Mouse (Mus musculus): ENCODE data around the gene Hspg2. TPM values are rescaled to one million over a fixed set of nuclear protein-coding genes. Genes with fewer than 3 reads are reported as not detected.

The Hspg2 gene
- polyA plus RNA-seq, 1 experiment from 2014 or later, result 56.3 TPM

- Histone ChIP-seq H3K9me3 (replicated peaks; ENCODE audit: control insufficient read depth, low read length) (no peaks in the 10 kb centered on the region; the same call in 1 of the 2 replicates), H3K36me3 (ENCODE audit: control insufficient read depth, insufficient read depth) (peaks cover 90% of the 10 kb centered on the region), H3K9ac (ENCODE audit: low read length) (no peak overlapping the region), H3K4me1 (ENCODE audit: control insufficient read depth, insufficient read depth, low read length) (no peaks in the 10 kb centered on the region), H3K27ac (ENCODE audit: low read length) (no peak overlapping the region), H3K27me3 (ENCODE audit: control insufficient read depth, insufficient read depth, low read length) (no peaks in the 10 kb centered on the region), H3K4me2 (ENCODE audit: low read depth, low read length) (no peak overlapping the region), H3K4me3 (ENCODE audit: low read length) (no peak overlapping the region)
- no peak for ATAC-seq (replicated peaks; ENCODE audit: extremely low read depth, insufficient read depth, low FRiP score)
- WGBS, result 83% methylated on average over 5 of the region's 5 CpGs
Measured at GRCm38 (mm10) chr4:137546003-137546525, 77.5 kb downstream of the Hspg2 start.

GRCm38 (mm10) chr4:137553466-137553865 lies 84.9 kb downstream of the Hspg2 start:
- H3K27ac ChIP-seq (ENCODE audit: low read length), result no peak overlapping the region
- no peaks in the 10 kb centered on the region for H3K4me1 ChIP-seq (ENCODE audit: control insufficient read depth, insufficient read depth, low read length)
- ATAC-seq (replicated peaks; ENCODE audit: extremely low read depth, insufficient read depth, low FRiP score), result no peak
- WGBS, result 89% methylated on average over 17 of the region's 17 CpGs
- no peak overlapping the region for H3K9ac ChIP-seq (ENCODE audit: low read length)
- H3K36me3 ChIP-seq (ENCODE audit: control insufficient read depth, insufficient read depth), result peaks cover 92% of the 10 kb centered on the region
- H3K27me3 ChIP-seq (ENCODE audit: control insufficient read depth, insufficient read depth, low read length), result no peaks in the 10 kb centered on the region
- no peaks in the 10 kb centered on the region for H3K9me3 ChIP-seq (replicated peaks; ENCODE audit: control insufficient read depth, low read length)
- no peak overlapping the region for H3K4me2 ChIP-seq (ENCODE audit: low read depth, low read length)
- H3K4me3 ChIP-seq (ENCODE audit: low read length), result no peak overlapping the region

- no peaks in the 10 kb centered on the region for H3K4me1 ChIP-seq (ENCODE audit: control insufficient read depth, insufficient read depth, low read length)
- WGBS, result 85% methylated on average over 16 of the region's 16 CpGs
- peaks cover 86% of the 10 kb centered on the region for H3K36me3 ChIP-seq (ENCODE audit: control insufficient read depth, insufficient read depth)
- H3K4me2 ChIP-seq (ENCODE audit: low read depth, low read length), result no peak overlapping the region
- H3K9me3 ChIP-seq (replicated peaks; ENCODE audit: control insufficient read depth, low read length), result no peaks in the 10 kb centered on the region
- no peak overlapping the region for H3K27ac ChIP-seq (ENCODE audit: low read length)
- no peak overlapping the region for H3K9ac ChIP-seq (ENCODE audit: low read length)
- ATAC-seq (replicated peaks; ENCODE audit: extremely low read depth, insufficient read depth, low FRiP score), result no peak
- H3K27me3 ChIP-seq (ENCODE audit: control insufficient read depth, insufficient read depth, low read length), result no peaks in the 10 kb centered on the region
- H3K4me3 ChIP-seq (ENCODE audit: low read length), result no peak overlapping the region
Measured at GRCm38 (mm10) chr4:137556673-137557210, 88.2 kb downstream of the Hspg2 start.

GRCm38 (mm10) chr4:137569873-137570272 lies 101.3 kb downstream of the Hspg2 start:
- H3K9ac ChIP-seq (ENCODE audit: low read length), result no peak overlapping the region
- 66% methylated on average over 9 of the region's 9 CpGs for WGBS
- H3K27me3 ChIP-seq (ENCODE audit: control insufficient read depth, insufficient read depth, low read length), result no peaks in the 10 kb centered on the region
- no peaks in the 10 kb centered on the region for H3K9me3 ChIP-seq (replicated peaks; ENCODE audit: control insufficient read depth, low read length)
- no peak for ATAC-seq (replicated peaks; ENCODE audit: extremely low read depth, insufficient read depth, low FRiP score)
- H3K36me3 ChIP-seq (ENCODE audit: control insufficient read depth, insufficient read depth), result peaks cover 49% of the 10 kb centered on the region
- no peak overlapping the region for H3K4me3 ChIP-seq (ENCODE audit: low read length)
- H3K4me1 ChIP-seq (ENCODE audit: control insufficient read depth, insufficient read depth, low read length), result no peaks in the 10 kb centered on the region
- no peak overlapping the region for H3K27ac ChIP-seq (ENCODE audit: low read length)
- no peak overlapping the region for H3K4me2 ChIP-seq (ENCODE audit: low read depth, low read length)

- Histone ChIP-seq H3K4me1 (ENCODE audit: control insufficient read depth, insufficient read depth, low read length) (peaks cover 5% of the 10 kb centered on the region; the same call in 1 of the 2 replicates), H3K9ac (ENCODE audit: low read length) (no peak within 1 kb of the TSS), H3K4me3 (ENCODE audit: low read length) (no peak within 1 kb of the TSS), H3K27ac (ENCODE audit: low read length) (no peak within 1 kb of the TSS), H3K27me3 (ENCODE audit: control insufficient read depth, insufficient read depth, low read length) (no peaks in the 10 kb centered on the region; the same call in 1 of the 2 replicates), H3K9me3 (replicated peaks; ENCODE audit: control insufficient read depth, low read length) (no peaks in the 10 kb centered on the region), H3K4me2 (ENCODE audit: low read depth, low read length) (no peak within 1 kb of the TSS), H3K36me3 (ENCODE audit: control insufficient read depth, insufficient read depth) (peaks cover 9% of the 10 kb centered on the region)
- 86% methylated on average over 10 of the region's 10 CpGs for WGBS
- ATAC-seq (replicated peaks; ENCODE audit: extremely low read depth, insufficient read depth, low FRiP score), result no peak
Measured at GRCm38 (mm10) chr4:137574469-137574868, 105.9 kb downstream of the Hspg2 start, which contains the start of gene Ldlrad2. TSS of gene Ldlrad2 (minus strand) at chr4:137574569.

GRCm38 (mm10) chr4:137577486-137577885 lies 108.9 kb downstream of the Hspg2 start:
- H3K27ac ChIP-seq (ENCODE audit: low read length), result no peak overlapping the region
- no peaks in the 10 kb centered on the region; the same call in 1 of the 2 replicates for H3K27me3 ChIP-seq (ENCODE audit: control insufficient read depth, insufficient read depth, low read length)
- peaks cover 5% of the 10 kb centered on the region; the same call in 1 of the 2 replicates for H3K4me1 ChIP-seq (ENCODE audit: control insufficient read depth, insufficient read depth, low read length)
- H3K4me3 ChIP-seq (ENCODE audit: low read length), result no peak overlapping the region
- H3K4me2 ChIP-seq (ENCODE audit: low read depth, low read length), result no peak overlapping the region
- ATAC-seq (replicated peaks; ENCODE audit: extremely low read depth, insufficient read depth, low FRiP score), result no peak
- no peaks in the 10 kb centered on the region for H3K36me3 ChIP-seq (ENCODE audit: control insufficient read depth, insufficient read depth)
- H3K9me3 ChIP-seq (replicated peaks; ENCODE audit: control insufficient read depth, low read length), result no peaks in the 10 kb centered on the region
- 96% methylated on average over 12 of the region's 12 CpGs for WGBS
- no peak overlapping the region for H3K9ac ChIP-seq (ENCODE audit: low read length)

DNA sequence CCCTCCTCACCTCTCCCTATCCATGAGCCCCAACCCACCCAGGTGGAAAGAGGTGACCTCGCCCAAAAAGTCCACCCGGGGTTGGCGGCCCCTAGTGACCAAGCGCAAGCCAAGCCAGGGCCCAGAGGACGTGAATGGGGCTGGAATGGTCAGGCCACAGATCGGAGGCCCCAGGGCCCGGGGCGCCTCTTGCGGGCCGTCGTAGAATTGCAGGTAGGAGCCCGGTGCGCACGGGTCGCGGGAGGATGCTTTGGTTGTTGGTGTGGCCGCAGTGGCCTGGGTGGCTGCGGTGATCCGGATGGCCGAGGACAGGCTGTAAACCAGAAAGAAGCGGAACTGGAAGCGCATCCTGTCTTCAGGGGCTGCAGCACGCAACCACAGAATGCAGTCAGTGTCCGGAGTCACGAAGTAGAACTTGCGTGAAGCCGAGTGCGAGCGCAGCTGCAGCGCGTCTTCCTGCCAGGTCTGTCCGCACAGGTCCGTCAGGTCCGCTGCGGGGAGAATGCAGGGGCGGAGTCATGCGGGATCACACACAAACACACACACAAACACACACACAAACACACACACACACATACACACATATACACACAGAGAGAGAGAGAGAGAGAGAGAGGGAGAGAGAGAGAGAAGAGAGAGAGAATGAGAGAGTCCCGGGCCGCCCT lies 109.7 kb downstream of the Hspg2 start:
- 6% methylated on average over 39 of the region's 39 CpGs for WGBS
- H3K4me1 ChIP-seq (ENCODE audit: control insufficient read depth, insufficient read depth, low read length), result peaks cover 5% of the 10 kb centered on the region; the same call in 1 of the 2 replicates
- no peaks in the 10 kb centered on the region for H3K36me3 ChIP-seq (ENCODE audit: control insufficient read depth, insufficient read depth)
- ATAC-seq (replicated peaks; ENCODE audit: extremely low read depth, insufficient read depth, low FRiP score), result 0 out of 2 replicates have a peak, but pooled peaks have one; percentile 26
- H3K27me3 ChIP-seq (ENCODE audit: control insufficient read depth, insufficient read depth, low read length), result no peaks in the 10 kb centered on the region; the same call in 1 of the 2 replicates
- peak overlapping the region; percentile 46 for H3K4me3 ChIP-seq (ENCODE audit: low read length)
- peak overlapping the region; percentile 66 for H3K4me2 ChIP-seq (ENCODE audit: low read depth, low read length)
- H3K27ac ChIP-seq (ENCODE audit: low read length), result no peak overlapping the region
- no peak overlapping the region for H3K9ac ChIP-seq (ENCODE audit: low read length)
- H3K9me3 ChIP-seq (replicated peaks; ENCODE audit: control insufficient read depth, low read length), result no peaks in the 10 kb centered on the region

DNA sequence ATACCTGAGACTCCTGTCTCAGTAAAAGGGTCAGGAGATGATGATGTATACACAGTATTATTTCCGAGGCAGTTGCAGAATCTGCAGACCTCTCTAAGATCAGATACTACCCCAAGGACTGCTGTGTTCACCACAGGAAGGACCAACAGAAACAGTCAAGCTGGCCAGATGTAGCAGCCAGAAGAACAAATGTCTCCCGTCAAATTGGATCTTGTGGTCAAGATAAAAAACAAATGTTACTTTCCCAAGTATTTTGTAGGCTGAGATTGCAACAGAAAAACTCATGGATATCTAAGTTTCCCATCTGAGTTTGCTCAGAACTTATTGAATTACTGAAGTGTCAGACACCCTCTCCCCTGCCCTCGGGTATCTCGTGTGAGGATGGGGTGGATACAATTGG lies 111.2 kb downstream of the Hspg2 start:
- no peak overlapping the region for H3K4me3 ChIP-seq (ENCODE audit: low read length)
- H3K9ac ChIP-seq (ENCODE audit: low read length), result no peak overlapping the region
- H3K4me1 ChIP-seq (ENCODE audit: control insufficient read depth, insufficient read depth, low read length), result peaks cover 5% of the 10 kb centered on the region; the same call in 1 of the 2 replicates
- H3K36me3 ChIP-seq (ENCODE audit: control insufficient read depth, insufficient read depth), result no peaks in the 10 kb centered on the region
- H3K27ac ChIP-seq (ENCODE audit: low read length), result no peak overlapping the region
- no peaks in the 10 kb centered on the region for H3K9me3 ChIP-seq (replicated peaks; ENCODE audit: control insufficient read depth, low read length)
- ATAC-seq (replicated peaks; ENCODE audit: extremely low read depth, insufficient read depth, low FRiP score), result no peak
- no peaks in the 10 kb centered on the region; the same call in 1 of the 2 replicates for H3K27me3 ChIP-seq (ENCODE audit: control insufficient read depth, insufficient read depth, low read length)
- H3K4me2 ChIP-seq (ENCODE audit: low read depth, low read length), result no peak overlapping the region
- WGBS, result 35% methylated on average over 4 of the region's 4 CpGs

DNA sequence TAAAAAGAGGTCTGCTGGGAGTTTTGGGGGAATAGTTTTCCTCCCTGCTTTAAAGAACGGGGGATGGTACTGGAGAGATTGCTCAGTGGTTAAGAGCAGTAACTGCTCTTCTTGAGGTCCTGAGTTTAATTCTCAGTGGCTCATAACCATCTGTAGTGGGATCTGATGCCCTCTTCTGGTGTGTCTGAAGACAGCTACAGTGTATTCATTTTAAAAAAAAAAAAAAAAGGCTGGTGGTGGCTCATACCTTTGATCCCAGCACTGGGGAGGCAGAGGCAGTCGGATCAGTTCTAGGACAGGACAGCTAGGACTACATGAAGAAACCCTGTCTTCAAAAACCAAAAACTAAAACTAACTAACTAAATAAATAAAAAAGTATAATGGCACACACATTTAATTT lies 111.7 kb downstream of the Hspg2 start:
- no peak overlapping the region for H3K9ac ChIP-seq (ENCODE audit: low read length)
- no peak overlapping the region for H3K4me3 ChIP-seq (ENCODE audit: low read length)
- no peaks in the 10 kb centered on the region for H3K36me3 ChIP-seq (ENCODE audit: control insufficient read depth, insufficient read depth)
- no peak for ATAC-seq (replicated peaks; ENCODE audit: extremely low read depth, insufficient read depth, low FRiP score)
- peaks cover 5% of the 10 kb centered on the region; the same call in 1 of the 2 replicates for H3K4me1 ChIP-seq (ENCODE audit: control insufficient read depth, insufficient read depth, low read length)
- 63% methylated on average over 2 of the region's 2 CpGs for WGBS
- H3K27me3 ChIP-seq (ENCODE audit: control insufficient read depth, insufficient read depth, low read length), result no peaks in the 10 kb centered on the region; the same call in 1 of the 2 replicates
- H3K4me2 ChIP-seq (ENCODE audit: low read depth, low read length), result no peak overlapping the region
- H3K27ac ChIP-seq (ENCODE audit: low read length), result no peak overlapping the region
- H3K9me3 ChIP-seq (replicated peaks; ENCODE audit: control insufficient read depth, low read length), result no peaks in the 10 kb centered on the region

Measured in heart, embryonic 16.5 days (tissue).